8 mouse cellular contexts compared by ENCODE assay signal in genomic region chr6:6577741-6578284, GRCm38 (mm10). TPM values are rescaled to one million over a fixed set of nuclear protein-coding genes. Genes with fewer than 3 reads are reported as not detected.
DNase-seq lines count a peak whose midpoint lies in the region; ATAC-seq and TF ChIP-seq lines count a peak whose summit lies in the region.

No protein-coding gene starts in this region.

- H3K4me1 ChIP-seq in thymus, adult 2 months (replicated peaks; ENCODE audit: control insufficient read depth, insufficient read depth, low read length): no peaks in the 10 kb centered on the region
- peaks cover 5% of the 10 kb centered on the region; the same call in 1 of the 2 replicates for H3K4me1 ChIP-seq in embryonic facial prominence, embryonic 15.5 days
- no peaks in the 10 kb centered on the region for H3K4me1 ChIP-seq in intestine, postnatal 0 days (replicated peaks; ENCODE audit: control insufficient read depth, insufficient read depth, low read length)
- H3K4me1 ChIP-seq in midbrain, embryonic 16.5 days (ENCODE audit: control insufficient read depth, insufficient read depth, low read length): peaks cover 14% of the 10 kb centered on the region

- under 1% methylated on average over 17 of the region's 17 CpGs for WGBS in thymus, adult 2 months
- 1% methylated on average over 17 of the region's 17 CpGs for WGBS in embryonic facial prominence, embryonic 15.5 days
- 1% methylated on average over 17 of the region's 17 CpGs for WGBS in intestine, postnatal 0 days
- WGBS in midbrain, embryonic 16.5 days: 5% methylated on average over 17 of the region's 17 CpGs

- DNase-seq in thymus, adult 2 months: no peak
- no peak for DNase-seq in thymus, postnatal 0 days (ENCODE audit: low spot score)
- no peak for DNase-seq in urinary bladder, postnatal 10 days (ENCODE audit: low spot score)
- DNase-seq in kidney, postnatal 25 days: no peak
- no peak for DNase-seq in spleen, postnatal 10 days (ENCODE audit: low spot score in 2 of 2)

- H3K4me3 ChIP-seq in thymus, adult 2 months (ENCODE audit: control insufficient read depth, insufficient read depth, low read length): peak overlapping the region; percentile 100
- peak overlapping the region; percentile 69 for H3K4me3 ChIP-seq in embryonic facial prominence, embryonic 15.5 days (replicated peaks)
- peak overlapping the region; percentile 90 for H3K4me3 ChIP-seq in intestine, postnatal 0 days (ENCODE audit: low read depth, low read length)
- H3K4me3 ChIP-seq in midbrain, embryonic 16.5 days (ENCODE audit: low read depth, low read length): peak overlapping the region; percentile 98

- peak overlapping the region; percentile 56 for H3K4me2 ChIP-seq in embryonic facial prominence, embryonic 15.5 days (replicated peaks)
- H3K4me2 ChIP-seq in intestine, postnatal 0 days (replicated peaks; ENCODE audit: low read depth): peak overlapping the region; percentile 68
- H3K4me2 ChIP-seq in midbrain, embryonic 16.5 days (ENCODE audit: low read length): peak overlapping the region; percentile 87

- H3K36me3 ChIP-seq in thymus, adult 2 months (ENCODE audit: control insufficient read depth, insufficient read depth, low read length): no peaks in the 10 kb centered on the region
- no peaks in the 10 kb centered on the region for H3K36me3 ChIP-seq in embryonic facial prominence, embryonic 15.5 days
- H3K36me3 ChIP-seq in intestine, postnatal 0 days (ENCODE audit: control insufficient read depth, insufficient read depth): no peaks in the 10 kb centered on the region
- H3K36me3 ChIP-seq in midbrain, embryonic 16.5 days (ENCODE audit: control insufficient read depth, insufficient read depth, low read length): no peaks in the 10 kb centered on the region

- H3K9ac ChIP-seq in embryonic facial prominence, embryonic 15.5 days: peak overlapping the region; percentile 94
- peak overlapping the region; percentile 98 for H3K9ac ChIP-seq in intestine, postnatal 0 days (ENCODE audit: low read depth, low read length)
- peak overlapping the region; percentile 99 for H3K9ac ChIP-seq in midbrain, embryonic 16.5 days (ENCODE audit: low read depth, low read length)

- H3K27me3 ChIP-seq in thymus, adult 2 months (ENCODE audit: control insufficient read depth, insufficient read depth, low read length): no peaks in the 10 kb centered on the region
- no peaks in the 10 kb centered on the region for H3K27me3 ChIP-seq in embryonic facial prominence, embryonic 15.5 days
- H3K27me3 ChIP-seq in intestine, postnatal 0 days (replicated peaks; ENCODE audit: control insufficient read depth, insufficient read depth, low read length): no peaks in the 10 kb centered on the region
- no peaks in the 10 kb centered on the region for H3K27me3 ChIP-seq in midbrain, embryonic 16.5 days (ENCODE audit: control insufficient read depth, insufficient read depth, low read depth, low read length)

- no peak for TF ChIP-seq POLR2A in thymus, adult 2 months (IDR thresholded peaks at IDR 0.05; ENCODE audit: control insufficient read depth, extremely low read depth, insufficient read depth, low read length, poor library complexity)

- no peak for TF ChIP-seq CTCF in thymus, adult 2 months (IDR thresholded peaks at IDR 0.05; ENCODE audit: borderline replicate concordance, control insufficient read depth, extremely low read depth, insufficient read depth, low read length, poor library complexity)
- TF ChIP-seq CTCF in intestine, postnatal 0 days (IDR thresholded peaks at IDR 0.05; ENCODE audit: low read depth): no peak

- peak; percentile 51 for ATAC-seq in embryonic facial prominence, embryonic 15.5 days (ENCODE audit: insufficient number of reproducible peaks, low FRiP score, low TSS enrichment, low read depth)
- peak; percentile 72 for ATAC-seq in intestine, postnatal 0 days
- peak; percentile 80 for ATAC-seq in midbrain, embryonic 16.5 days

- H3K27ac ChIP-seq in thymus, adult 2 months (ENCODE audit: control insufficient read depth, insufficient read depth, low read length): peak overlapping the region; percentile 66
- H3K27ac ChIP-seq in embryonic facial prominence, embryonic 15.5 days (replicated peaks): peak overlapping the region; percentile 92
- peak overlapping the region; percentile 96 for H3K27ac ChIP-seq in intestine, postnatal 0 days (ENCODE audit: low read depth, low read length)
- H3K27ac ChIP-seq in midbrain, embryonic 16.5 days (ENCODE audit: low read length): peak overlapping the region; percentile 89

- H3K9me3 ChIP-seq in embryonic facial prominence, embryonic 15.5 days (replicated peaks): no peaks in the 10 kb centered on the region
- no peaks in the 10 kb centered on the region for H3K9me3 ChIP-seq in intestine, postnatal 0 days (ENCODE audit: control insufficient read depth)
- H3K9me3 ChIP-seq in midbrain, embryonic 16.5 days (replicated peaks; ENCODE audit: control insufficient read depth, low read length, poor library complexity, severe bottlenecking): no peaks in the 10 kb centered on the region

RNA-seq across cellular contexts. Expression of gene Sem1, which starts 0.7 kb away (rescaled TPM):
- polyA plus RNA-seq in thymus, adult 2 months (2012; rRNA removed): 21.7 and 26.5 TPM in 2 replicates
- 330 and 344 TPM in 2 replicates for polyA plus RNA-seq in thymus, postnatal 0 days (2015; fragmentation: Nextera tagmentation; extraction: Ambion mirVana)
- 247 and 253 TPM in 2 replicates for polyA plus RNA-seq in embryonic facial prominence, embryonic 15.5 days (2015; fragmentation: Nextera tagmentation; extraction: Ambion mirVana)
- polyA plus RNA-seq in intestine, postnatal 0 days (2015; fragmentation: Nextera tagmentation; extraction: Ambion mirVana): 211 and 215 TPM in 2 replicates
- polyA plus RNA-seq in midbrain, embryonic 16.5 days (2015; fragmentation: Nextera tagmentation; extraction: Ambion mirVana): 118 and 128 TPM in 2 replicates
